Mouse (Mus musculus): ENCODE data around the gene Sdk1. TPM values are rescaled to one million over a fixed set of nuclear protein-coding genes. Genes with fewer than 3 reads are reported as not detected.

The Sdk1 gene
- total and polyA plus RNA-seq, 3 experiments = not detected

GRCm38 (mm10) chr5:142258716-142259115 is 1017.4 kb downstream of the Sdk1 start:
- TF ChIP-seq TAL1 (IDR thresholded peaks at IDR 0.05; ENCODE audit: low read length) (no peak), MAFK (IDR thresholded peaks at IDR 0.05; ENCODE audit: borderline replicate concordance, low read depth, low read length) (no peak), POLR2AphosphoS5 (IDR thresholded peaks at IDR 0.05; ENCODE audit: borderline replicate concordance, low read depth, low read length) (no peak), RAD21 (IDR thresholded peaks at IDR 0.05; ENCODE audit: low read depth, low read length) (no peak), HCFC1 (IDR thresholded peaks at IDR 0.05; ENCODE audit: low read depth, low read length) (no peak), ZNF384 (IDR thresholded peaks at IDR 0.05; ENCODE audit: low read depth, low read length) (no peak), CTCF (IDR thresholded peaks at IDR 0.05 in 2 of 3, conservative IDR thresholded peaks at IDR 0.05 in 1 of 3; ENCODE audit: control insufficient read depth in 1 of 3, insufficient read depth in 1 of 3, low read depth in 2 of 3, low read length in 3 of 3, poor library complexity in 1 of 3, severe bottlenecking in 1 of 3) (no peak), GABPA (IDR thresholded peaks at IDR 0.05; ENCODE audit: low read depth, low read length) (no peak), MEF2A (IDR thresholded peaks at IDR 0.05; ENCODE audit: extremely low read depth, insufficient replicate concordance, low read depth, low read length, poor library complexity, severe bottlenecking) (no peak)
- Histone ChIP-seq H3K4me3 (ENCODE audit: control insufficient read depth in 1 of 2, insufficient read depth in 1 of 2, low read depth in 2 of 2, low read length in 2 of 2) (no peak overlapping the region), H3K27ac (ENCODE audit: control insufficient read depth, low read depth, low read length) (no peak overlapping the region), H3K4me1 (ENCODE audit: control insufficient read depth in 1 of 2, insufficient read depth in 2 of 2, low read length in 2 of 2) (no peaks in the 10 kb centered on the region), H3K36me3 (ENCODE audit: control insufficient read depth in 1 of 2, insufficient read depth in 2 of 2, low read length in 2 of 2) (no peaks in the 10 kb centered on the region), H3K79me2 (ENCODE audit: control insufficient read depth, insufficient read depth, low read length, poor library complexity) (no peaks in the 10 kb centered on the region), H3K9ac (ENCODE audit: control insufficient read depth, low read depth, low read length, poor library complexity, severe bottlenecking) (no peak overlapping the region), H3K27me3 (ENCODE audit: control insufficient read depth in 1 of 2, insufficient read depth in 2 of 2, low read length in 2 of 2) (no peaks in the 10 kb centered on the region), H3K9me3 (replicated peaks; ENCODE audit: insufficient read depth, low read length) (no peaks in the 10 kb centered on the region)
- no peak for DNase-seq (ENCODE audit: low read depth, low spot score)

GRCm38 (mm10) chr5:142262060-142262459 is 1020.8 kb downstream of the Sdk1 start:
- Histone ChIP-seq H3K27me3 (ENCODE audit: control insufficient read depth in 1 of 2, insufficient read depth in 2 of 2, low read length in 2 of 2) (no peaks in the 10 kb centered on the region), H3K4me1 (ENCODE audit: control insufficient read depth in 1 of 2, insufficient read depth in 2 of 2, low read length in 2 of 2) (no peaks in the 10 kb centered on the region), H3K4me3 (ENCODE audit: control insufficient read depth in 1 of 2, insufficient read depth in 1 of 2, low read depth in 2 of 2, low read length in 2 of 2) (no peak overlapping the region), H3K36me3 (ENCODE audit: control insufficient read depth in 1 of 2, insufficient read depth in 2 of 2, low read length in 2 of 2) (no peaks in the 10 kb centered on the region), H3K27ac (ENCODE audit: control insufficient read depth, low read depth, low read length) (no peak overlapping the region), H3K9me3 (replicated peaks; ENCODE audit: insufficient read depth, low read length) (no peaks in the 10 kb centered on the region), H3K79me2 (ENCODE audit: control insufficient read depth, insufficient read depth, low read length, poor library complexity) (no peaks in the 10 kb centered on the region), H3K9ac (ENCODE audit: control insufficient read depth, low read depth, low read length, poor library complexity, severe bottlenecking) (no peak overlapping the region)
- no peak for TF ChIP-seq TBP (IDR thresholded peaks at IDR 0.05; ENCODE audit: low read depth, low read length)
- TF ChIP-seq KAT2A (conservative IDR thresholded peaks at IDR 0.05; ENCODE audit: low read depth, low read length) = no peak
- no peak for TF ChIP-seq UBTF (IDR thresholded peaks at IDR 0.05; ENCODE audit: borderline replicate concordance, insufficient read depth, low read depth, low read length)
- no peak for TF ChIP-seq MEF2A (IDR thresholded peaks at IDR 0.05; ENCODE audit: extremely low read depth, insufficient replicate concordance, low read depth, low read length, poor library complexity, severe bottlenecking)
- TF ChIP-seq USF1 (IDR thresholded peaks at IDR 0.05; ENCODE audit: low read depth, low read length) = no peak
- TF ChIP-seq MAFK (IDR thresholded peaks at IDR 0.05; ENCODE audit: borderline replicate concordance, low read depth, low read length) = no peak
- no peak for TF ChIP-seq RCOR1 (IDR thresholded peaks at IDR 0.05; ENCODE audit: low read depth, low read length)
- no peak for TF ChIP-seq POLR2AphosphoS5 (IDR thresholded peaks at IDR 0.05; ENCODE audit: borderline replicate concordance, low read depth, low read length)
- no peak for TF ChIP-seq ZNF384 (IDR thresholded peaks at IDR 0.05; ENCODE audit: low read depth, low read length)
- TF ChIP-seq JUND (IDR thresholded peaks at IDR 0.05; ENCODE audit: low read depth, low read length) = no peak
- no peak for TF ChIP-seq SIN3A (IDR thresholded peaks at IDR 0.05; ENCODE audit: low read length)
- no peak for TF ChIP-seq SMC3 (IDR thresholded peaks at IDR 0.05; ENCODE audit: low read depth, low read length)
- no peak for TF ChIP-seq POLR2A (IDR thresholded peaks at IDR 0.05; ENCODE audit: control insufficient read depth in 1 of 2, insufficient read depth in 1 of 2, low read depth in 1 of 2, low read length in 2 of 2, poor library complexity in 1 of 2)
- no peak for TF ChIP-seq MAX (IDR thresholded peaks at IDR 0.05; ENCODE audit: low read length)
- no peak for TF ChIP-seq ZKSCAN1 (IDR thresholded peaks at IDR 0.05; ENCODE audit: low read depth, low read length)
- DNase-seq (ENCODE audit: low read depth, low spot score) = no peak

Other genes with a start within 250 kb of the Sdk1 start
- gene Card11, start 240.9 kb upstream of the Sdk1 start, total RNA-seq (2012; rRNA removed) = not detected in 2 replicates
- not detected for gene Card11, start 240.9 kb upstream of the Sdk1 start, polyA plus RNA-seq (2012; ENCODE audit: insufficient read depth in 1 of 2, insufficient read length in 2 of 2, low read depth in 1 of 2, low replicate concordance in 2 of 2, missing spikeins in 1 of 2)

Data from MEL (cell line).